Mouse (Mus musculus) intestine, embryonic 14.5 days (tissue): ENCODE measurements at regions not wholly inside any gene's neighbourhood (a gene's known extent, or its start where the extent isn't known, plus 50 kb on each side); places are given as distances from the start of the nearest gene placed in this dataset.

ENCODE experiments used
- ATAC-seq: fragments of 200-750 bp; cut with Nextera tagmentation; replicated peaks from 2 replicates; pipeline ENCODE4 v1.8.0; 2017; ENCODE audit warnings: low read depth, moderate number of reproducible peaks, moderate TSS enrichment, moderate library complexity; ENCODE audit not compliant: low FRiP score, low TSS enrichment
- DNase-seq: peaks from one replicate; pipeline ENCODE4 v3.0.0-alpha.2; 2018; ENCODE audit warnings: low spot score
- H3K27ac ChIP-seq: fragments of 300-500 bp; sonication (generic); 2 replicates; pipeline ENCODE4 v1.5.1; 2014; ENCODE audit warnings: low read depth, mild to moderate bottlenecking, control low read depth
- H3K27me3 ChIP-seq: fragments of 300-500 bp; sonication (generic); replicated peaks from 2 replicates; pipeline ENCODE4 v1.6.1; 2014; ENCODE audit warnings: low read length, control low read depth; ENCODE audit not compliant: control insufficient read depth, insufficient read depth
- H3K36me3 ChIP-seq: fragments of 300-500 bp; sonication (generic); 2 replicates; pipeline ENCODE4 v1.6.1; 2014; ENCODE audit warnings: low read length, control low read depth; ENCODE audit not compliant: control insufficient read depth, insufficient read depth
- H3K4me1 ChIP-seq: fragments of 300-500 bp; sonication (generic); replicated peaks from 2 replicates; pipeline ENCODE4 v1.6.1; 2014; ENCODE audit warnings: low read length, control low read depth, mixed read lengths; ENCODE audit not compliant: control insufficient read depth, insufficient read depth
- H3K4me2 ChIP-seq: fragments of 300-500 bp; sonication (generic); 2 replicates; pipeline ENCODE4 v1.6.1; 2014; ENCODE audit warnings: low read length
- H3K4me3 ChIP-seq: fragments of 300-500 bp; sonication (generic); 2 replicates; pipeline ENCODE4 v1.5.1; 2014; ENCODE audit warnings: low read depth, low read length, control low read depth, mixed read lengths
- H3K9ac ChIP-seq: fragments of 300-500 bp; sonication (generic); 2 replicates; pipeline ENCODE4 v1.6.1; 2014; ENCODE audit warnings: mild to moderate bottlenecking, low read length
- H3K9me3 ChIP-seq: fragments of 300-500 bp; sonication (generic); 2 replicates; pipeline ENCODE4 v1.6.1; 2016; ENCODE audit warnings: low read length, control low read depth; ENCODE audit not compliant: control insufficient read depth
- WGBS: fragments of 180-500 bp; shearing (Covaris S2); extraction: QIAGEN DNeasy Blood & Tissue Kit; methylation state at CpG from one replicate; pipeline ENCODE4 v1.1.7; 2014; 5-methylcytosine and 5-hydroxymethylcytosine counted together

GRCm38 (mm10) chr11:114199081-114199586, 132.3 kb upstream of the Sdk2 start:
- Histone ChIP-seq H3K4me3 (no peak overlapping the region), H3K9ac (no peak overlapping the region), H3K27me3 (no peaks in the 10 kb centered on the region), H3K27ac (peak overlapping the region; percentile 82), H3K9me3 (no peaks in the 10 kb centered on the region), H3K4me1 (peaks cover 22% of the 10 kb centered on the region), H3K4me2 (peak overlapping the region; percentile 42), H3K36me3 (no peaks in the 10 kb centered on the region)
- ATAC-seq (no peak), DNase-seq (no peak)
- WGBS = 37% methylated on average over 10 of the region's 10 CpGs

- Histone ChIP-seq H3K36me3 (no peaks in the 10 kb centered on the region), H3K4me3 (no peak overlapping the region)
These were observed 131.6 kb upstream of the Sdk2 start for GRCm38 (mm10) chr11:114198317-114199032.

GRCm38 (mm10) chr11:114195291-114195690, 128.4 kb upstream of the Sdk2 start:
- Histone ChIP-seq H3K9ac (no peak overlapping the region), H3K27me3 (no peaks in the 10 kb centered on the region), H3K4me3 (no peak overlapping the region), H3K4me2 (no peak overlapping the region), H3K9me3 (peaks cover 7% of the 10 kb centered on the region), H3K36me3 (no peaks in the 10 kb centered on the region), H3K27ac (no peak overlapping the region), H3K4me1 (peaks cover 15% of the 10 kb centered on the region)
- 87% methylated on average over 2 of the region's 2 CpGs for WGBS
- ATAC-seq = no peak
- DNase-seq = no peak

More at GRCm38 (mm10) chr11:114198317-114199032, 131.6 kb upstream of the Sdk2 start:
- peak; percentile 92 for ATAC-seq
- peak; percentile 94 for DNase-seq
- no peak overlapping the region for H3K9ac ChIP-seq
- peak overlapping the region; percentile 82 for H3K27ac ChIP-seq
- WGBS = 18% methylated on average over 15 of the region's 15 CpGs
- H3K4me1 ChIP-seq = peaks cover 20% of the 10 kb centered on the region
- H3K4me2 ChIP-seq = peak overlapping the region; percentile 42
- H3K27me3 ChIP-seq = no peaks in the 10 kb centered on the region
- no peaks in the 10 kb centered on the region for H3K9me3 ChIP-seq

GRCm38 (mm10) chr11:114194055-114194706, 127.3 kb upstream of the Sdk2 start:
- Histone ChIP-seq H3K27ac (no peak overlapping the region), H3K4me1 (peaks cover 11% of the 10 kb centered on the region), H3K27me3 (no peaks in the 10 kb centered on the region), H3K9me3 (peaks cover 9% of the 10 kb centered on the region), H3K4me2 (no peak overlapping the region), H3K4me3 (no peak overlapping the region), H3K36me3 (no peaks in the 10 kb centered on the region), H3K9ac (no peak overlapping the region)
- ATAC-seq (no peak), DNase-seq (no peak)
- WGBS = 52% methylated on average over 16 of the region's 16 CpGs

GRCm38 (mm10) chr11:114193018-114193417, 126.2 kb upstream of the Sdk2 start:
- WGBS = 86% methylated on average over 7 of the region's 7 CpGs
- DNase-seq = no peak
- Histone ChIP-seq H3K4me1 (0 out of 2 replicates have a peak, but pooled peaks cover 4% of the 10 kb centered on the region), H3K27ac (no peak overlapping the region), H3K9ac (no peak overlapping the region), H3K4me2 (no peak overlapping the region), H3K36me3 (no peaks in the 10 kb centered on the region), H3K9me3 (peaks cover 9% of the 10 kb centered on the region), H3K4me3 (no peak overlapping the region), H3K27me3 (no peaks in the 10 kb centered on the region)
- no peak for ATAC-seq

- 71% methylated on average over 5 of the region's 5 CpGs for whole genome bisulfite sequencing
- Histone ChIP-seq H3K4me1 (0 out of 2 replicates have a peak, but pooled peaks cover 4% of the 10 kb centered on the region), H3K4me3 (no peak overlapping the region), H3K9me3 (peaks cover 9% of the 10 kb centered on the region), H3K27me3 (no peaks in the 10 kb centered on the region), H3K36me3 (no peaks in the 10 kb centered on the region), H3K27ac (no peak overlapping the region), H3K9ac (no peak overlapping the region), H3K4me2 (no peak overlapping the region)
- ATAC-seq = no peak
- no peak for DNase-seq
These were observed 124.8 kb upstream of the Sdk2 start for GRCm38 (mm10) chr11:114191661-114192060.

- H3K4me3 ChIP-seq = no peak overlapping the region
- WGBS = 36% methylated on average over 18 of the region's 18 CpGs
- H3K4me2 ChIP-seq = no peak overlapping the region
These were observed 118.4 kb upstream of the Sdk2 start for GRCm38 (mm10) chr11:114184970-114185882.

GRCm38 (mm10) chr11:114184431-114184830, 117.6 kb upstream of the Sdk2 start:
- Histone ChIP-seq H3K36me3 (no peaks in the 10 kb centered on the region), H3K9ac (no peak overlapping the region), H3K27ac (no peak overlapping the region), H3K4me2 (no peak overlapping the region), H3K4me1 (no peaks in the 10 kb centered on the region), H3K27me3 (no peaks in the 10 kb centered on the region), H3K9me3 (no peaks in the 10 kb centered on the region), H3K4me3 (no peak overlapping the region)
- DNase-seq (no peak), ATAC-seq (no peak)
- WGBS = 73% methylated on average over 5 of the region's 5 CpGs

More at GRCm38 (mm10) chr11:114184970-114185882, 118.4 kb upstream of the Sdk2 start:
- peak; percentile 81 for DNase-seq
- Histone ChIP-seq H3K4me1 (no peaks in the 10 kb centered on the region), H3K27ac (no peak overlapping the region), H3K36me3 (no peaks in the 10 kb centered on the region), H3K9me3 (peaks cover 2% of the 10 kb centered on the region; the same call in 1 of the 2 replicates), H3K27me3 (no peaks in the 10 kb centered on the region), H3K9ac (no peak overlapping the region)
- ATAC-seq = no peak
